8 mouse cellular contexts compared by ENCODE assay signal in genomic region chr2:34870520-34871474, GRCm38 (mm10). TPM values are rescaled to one million over a fixed set of nuclear protein-coding genes. Genes with fewer than 3 reads are reported as not detected.
DNase-seq lines count a peak whose midpoint lies in the region; ATAC-seq lines count a peak whose summit lies in the region.

No protein-coding gene starts in this region.

- intact Hi-C loops in gastrocnemius, postnatal 14 days (cut with DNase I; ENCODE audit: low total_unique reads) = no loop called here
- intact Hi-C loops in left cerebral cortex, postnatal 10 days (cut with DNase I) = loop anchor here (2.0 kb wide), 1 partner anchor 238 kb away; the partner anchor contains the start of gene Cntrl

- ATAC-seq in inflammation-experienced regulatory T-cells, adult 6 months = peak; percentile 97
- peak; percentile 92 for ATAC-seq in megakaryocyte-erythroid progenitor cell, adult 5-6 weeks (replicated peaks; ENCODE audit: low FRiP score, low TSS enrichment, poor library complexity, severe bottlenecking)

- DNase-seq in adrenal gland, adult (ENCODE audit: inconsistent age in 2 of 2, low spot score in 1 of 2) = peak; percentile 95 to 98
- DNase-seq in embryo, embryonic 10.5 days (ENCODE audit: low spot score) = peak; percentile 100
- peak; percentile 93 for DNase-seq in gastrocnemius, postnatal 14 days
- DNase-seq in left cerebral cortex, postnatal 10 days (ENCODE audit: extremely low spot score in 1 of 2, low spot score in 2 of 2) = peak; percentile 92 to 96
- peak; percentile 91 for DNase-seq in right cerebral cortex, postnatal 25 days
- peak; percentile 91 to 93 for DNase-seq in urinary bladder, postnatal 4 days (ENCODE audit: low spot score in 2 of 2)

RNA-seq across cellular contexts. Expression of gene Cutal, which starts 3.4 kb away (rescaled TPM):
- under 1 TPM; 0.29 to 0.49 TPM for total RNA-seq in gastrocnemius, postnatal 14 days (2021)
- polyA plus RNA-seq in inflammation-experienced regulatory T-cells, adult 6 months (2017; shearing (Covaris generic)) = not detected
- total RNA-seq in left cerebral cortex, postnatal 10 days (2021) = under 1 TPM; 0.34 to 0.53 TPM
- not detected in 2 replicates for total RNA-seq in megakaryocyte-erythroid progenitor cell, adult 5-6 weeks (2014; fragmentation: Nextera tagmentation)
- not detected in 2 replicates for total RNA-seq in megakaryocyte-erythroid progenitor cell, adult 5-6 weeks (2017)

RNA-seq across cellular contexts. Expression of gene Psmd5, which starts 4.0 kb away (rescaled TPM):
- 10 to 100 TPM; 13.5 to 13.8 TPM for total RNA-seq in gastrocnemius, postnatal 14 days (2021)
- 10 to 100 TPM; 60.2 to 83.4 (median 72.6) TPM for polyA plus RNA-seq in inflammation-experienced regulatory T-cells, adult 6 months (2017; shearing (Covaris generic))
- 10 to 100 TPM; 33.2 to 42.1 TPM for total RNA-seq in left cerebral cortex, postnatal 10 days (2021)
- total RNA-seq in megakaryocyte-erythroid progenitor cell, adult 5-6 weeks (2014; fragmentation: Nextera tagmentation) = 103 and 135 TPM in 2 replicates
- 41.4 and 42.0 TPM in 2 replicates for total RNA-seq in megakaryocyte-erythroid progenitor cell, adult 5-6 weeks (2017)

RNA-seq across cellular contexts. Expression of gene Gm34653, which starts 38.0 kb away (rescaled TPM):
- under 1 TPM; 0.12 to 0.18 TPM for total RNA-seq in gastrocnemius, postnatal 14 days (2021)
- polyA plus RNA-seq in inflammation-experienced regulatory T-cells, adult 6 months (2017; shearing (Covaris generic)) = not detected
- under 1 TPM in 1 of 2 experiments, not detected in 1; 0.20 TPM for total RNA-seq in left cerebral cortex, postnatal 10 days (2021)
- total RNA-seq in megakaryocyte-erythroid progenitor cell, adult 5-6 weeks (2014; fragmentation: Nextera tagmentation) = 0.37 and 1.9 TPM in 2 replicates
- total RNA-seq in megakaryocyte-erythroid progenitor cell, adult 5-6 weeks (2017) = not detected in 2 replicates

RNA-seq across cellular contexts. Expression of gene Phf19, which starts 43.0 kb away (rescaled TPM):
- 1 to 10 TPM; 1.7 to 2.1 TPM for total RNA-seq in gastrocnemius, postnatal 14 days (2021)
- polyA plus RNA-seq in inflammation-experienced regulatory T-cells, adult 6 months (2017; shearing (Covaris generic)) = 1 to 10 TPM; 1.1 to 3.9 (median 1.2) TPM
- 1 to 10 TPM; 1.3 to 1.8 TPM for total RNA-seq in left cerebral cortex, postnatal 10 days (2021)
- 6.7 and 12.0 TPM in 2 replicates for total RNA-seq in megakaryocyte-erythroid progenitor cell, adult 5-6 weeks (2014; fragmentation: Nextera tagmentation)
- total RNA-seq in megakaryocyte-erythroid progenitor cell, adult 5-6 weeks (2017) = 2.6 and 3.2 TPM in 2 replicates

RNA-seq across cellular contexts. Expression of gene Fbxw2, which starts 44.7 kb away (rescaled TPM):
- 10 to 100 TPM; 43.5 to 48.3 TPM for total RNA-seq in gastrocnemius, postnatal 14 days (2021)
- 10 to 100 TPM; 62.7 to 77.2 (median 72.8) TPM for polyA plus RNA-seq in inflammation-experienced regulatory T-cells, adult 6 months (2017; shearing (Covaris generic))
- total RNA-seq in left cerebral cortex, postnatal 10 days (2021) = 100 to 1,000 TPM in 1 of 2 experiments, 10 to 100 TPM in 1; 97.1 to 103 TPM
- total RNA-seq in megakaryocyte-erythroid progenitor cell, adult 5-6 weeks (2014; fragmentation: Nextera tagmentation) = 46.3 and 61.9 TPM in 2 replicates
- 73.6 and 75.1 TPM in 2 replicates for total RNA-seq in megakaryocyte-erythroid progenitor cell, adult 5-6 weeks (2017)

Comparison
In these comparisons a context has a peak if more than half of its experiments do, and no peak if none do; other contexts are left out.
1. Peak in every context shown above with its lines: DNase-seq and ATAC-seq.